Mouse (Mus musculus) spleen, embryonic (tissue): ENCODE measurements around the gene 4930453N24Rik.

Source experiments
- CTCF ChIA-PET: fragments of 350-600 bp; sonication (Branson Sonifier 250); formaldehyde crosslinking; loops from one replicate; lab custom pipeline; 2022; lab: Charles Lee

4930453N24Rik gene

DNA sequence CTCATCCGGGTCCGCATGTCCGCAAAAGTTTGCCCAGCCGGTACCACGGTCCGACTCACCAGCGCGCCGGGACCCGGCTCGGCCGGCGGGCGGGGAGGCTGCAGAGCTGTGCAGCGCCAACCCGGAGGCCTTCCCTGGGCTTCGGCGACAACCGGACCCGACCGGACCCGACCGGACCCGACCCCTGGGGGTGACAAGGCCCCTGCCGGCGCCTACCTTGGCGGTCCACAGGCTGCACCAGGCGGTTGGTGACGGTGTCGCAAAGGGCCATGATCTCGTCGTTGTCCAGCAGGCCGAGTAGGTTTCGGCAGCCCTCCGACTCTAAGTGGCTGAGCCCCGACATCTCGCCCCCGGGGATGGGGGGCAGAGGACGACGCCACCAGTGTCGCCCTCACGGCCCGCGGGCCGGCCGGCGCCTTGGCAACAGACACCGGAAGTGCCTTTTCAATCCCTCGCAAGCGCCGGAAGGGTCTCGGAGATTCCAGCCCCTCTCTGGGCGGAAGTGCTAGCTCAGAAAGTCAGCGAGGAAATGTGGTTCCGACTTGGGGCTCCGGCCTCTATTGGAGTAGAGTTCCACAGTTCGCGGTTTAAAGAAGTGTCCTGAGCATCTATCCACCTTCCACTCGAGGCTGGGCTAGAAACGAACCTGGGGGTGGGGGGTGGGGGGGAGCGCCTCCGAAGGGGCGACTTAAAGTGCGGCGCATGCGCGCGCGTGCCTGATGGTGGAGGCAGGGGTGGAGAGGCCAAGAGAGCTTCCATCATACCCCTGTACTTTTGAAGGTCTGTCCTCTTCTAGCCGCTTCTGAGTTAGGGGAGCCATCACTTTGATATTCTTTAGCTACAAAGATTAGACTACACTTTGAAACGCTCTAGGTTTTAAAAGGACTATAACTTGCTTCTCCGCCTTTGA lies at the start of gene 4930453N24Rik:
Gene 4930453N24Rik (minus strand): TSS at position 641 of the 910 bp plus-strand sequence.
- CTCF ChIA-PET: interaction anchor here (0.5 kb wide), 1 partner anchor 18 kb away, joined by 8 read pairs; no protein-coding TSS in a partner anchor

DNA sequence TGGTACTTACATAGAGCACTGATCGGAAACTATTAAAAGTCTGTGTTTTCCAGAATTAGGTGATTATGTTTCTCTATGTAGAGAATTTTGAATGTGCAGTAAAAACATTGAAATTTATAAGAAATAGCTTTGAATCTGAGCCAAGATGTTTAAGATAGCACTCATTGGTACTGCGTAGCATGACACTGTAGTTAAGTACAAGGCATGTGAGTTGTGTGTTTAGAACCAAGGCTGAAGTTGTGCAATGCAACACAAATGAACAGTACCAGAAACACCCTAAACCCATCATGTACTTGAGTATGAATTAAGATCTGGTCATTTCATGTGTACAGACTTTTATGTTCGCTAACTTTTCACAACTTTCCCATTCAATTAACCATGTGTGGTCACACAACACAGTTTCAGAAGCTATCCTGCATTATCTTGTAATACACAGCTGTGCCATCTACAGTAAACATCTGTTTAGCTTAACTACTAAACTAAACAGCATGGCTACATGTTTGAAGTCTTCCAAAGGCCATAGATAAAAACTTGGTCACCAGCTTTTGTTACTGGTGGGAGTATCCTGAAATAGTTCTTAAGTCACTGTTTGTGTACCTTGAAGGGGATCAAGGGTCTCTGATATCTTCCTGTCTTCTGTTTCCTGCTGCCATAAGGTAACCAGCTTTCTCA lies 46.3 kb upstream of the 4930453N24Rik start:
- CTCF ChIA-PET: no interaction called here

DNA sequence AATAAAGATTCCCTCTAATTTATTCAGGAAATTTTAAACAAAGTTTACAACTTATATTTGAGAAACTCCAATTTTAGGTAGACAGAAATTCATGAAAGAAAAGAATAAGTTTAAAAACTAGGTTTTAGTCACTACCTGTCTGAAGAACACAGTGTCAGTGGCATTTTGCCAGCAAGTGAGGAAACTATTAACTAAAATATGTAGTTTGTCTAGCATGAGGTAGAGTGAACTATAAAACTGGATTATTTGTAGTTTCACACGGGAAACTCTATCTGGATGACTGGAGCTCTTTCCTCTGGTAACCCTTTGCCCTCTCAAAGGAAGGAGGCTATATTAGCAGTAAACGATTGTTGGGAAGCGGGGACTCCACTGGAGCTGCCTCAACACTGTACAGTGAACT lies 32.1 kb upstream of the 4930453N24Rik start:
- CTCF ChIA-PET: interaction anchor here (0.8 kb wide), 1 partner anchor 11 kb away, joined by 3 read pairs; no protein-coding TSS in a partner anchor

DNA sequence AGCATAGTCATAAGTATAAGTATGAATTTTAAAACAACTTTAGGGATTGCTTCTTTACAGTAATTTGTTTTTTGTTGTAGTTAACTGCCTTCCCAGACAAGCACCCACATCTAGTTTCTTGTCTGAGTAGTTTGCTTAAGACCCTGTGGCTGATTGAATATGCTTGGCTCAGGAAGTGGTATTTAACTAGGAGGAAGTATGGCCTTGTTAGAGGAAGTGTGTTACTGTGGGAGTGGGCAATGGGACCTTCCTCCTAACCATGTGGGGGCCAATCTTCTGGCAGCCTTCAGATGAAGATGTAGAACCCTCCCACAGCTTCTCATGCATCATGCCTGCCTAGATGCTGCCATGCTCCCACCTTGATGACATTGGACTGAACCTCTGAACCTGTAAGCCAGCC lies 30.7 kb upstream of the 4930453N24Rik start:
- CTCF ChIA-PET: no interaction called here

DNA sequence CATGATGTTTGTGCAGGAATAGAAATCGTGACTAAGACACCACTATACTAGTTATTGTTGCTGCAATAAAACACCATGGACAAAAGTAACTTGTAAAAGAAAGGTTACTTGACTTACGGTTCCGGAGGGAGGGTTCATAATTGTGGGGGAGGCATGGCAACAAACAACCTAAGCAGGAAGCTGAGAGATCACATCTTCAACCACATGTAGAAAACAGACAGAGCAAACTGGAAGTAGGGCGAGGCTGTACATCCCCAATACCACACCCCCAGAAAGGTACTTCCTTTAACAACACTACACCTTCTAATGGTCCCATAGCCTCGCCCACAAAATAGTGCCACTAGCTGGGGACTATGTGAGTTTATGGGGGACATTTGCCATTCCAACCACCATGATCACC lies 29.4 kb upstream of the 4930453N24Rik start:
- CTCF ChIA-PET: interaction anchor here (0.6 kb wide), 2 partner anchors 32 to 412 kb away, joined by 4 to 9 read pairs; no protein-coding TSS in a partner anchor

DNA sequence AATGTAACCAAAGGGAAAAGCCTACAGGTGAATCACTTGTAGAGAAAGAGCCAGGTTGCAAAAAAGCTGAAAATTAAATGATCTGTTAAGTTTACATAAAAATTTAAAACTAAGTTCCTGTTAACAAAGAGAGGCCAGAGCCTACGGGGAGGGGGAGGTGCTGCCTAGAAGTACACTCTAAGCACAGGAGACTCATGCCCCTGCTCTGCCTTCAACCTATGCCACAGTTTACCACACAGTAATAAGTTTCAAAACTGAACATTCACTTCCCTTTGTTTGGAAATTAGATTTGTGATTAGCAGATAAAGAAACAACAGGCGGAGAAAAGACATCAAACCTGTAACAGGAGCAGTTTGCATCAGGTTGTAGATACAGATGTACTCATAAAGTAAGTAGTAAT lies 23.8 kb upstream of the 4930453N24Rik start:
- CTCF ChIA-PET: no interaction called here

DNA sequence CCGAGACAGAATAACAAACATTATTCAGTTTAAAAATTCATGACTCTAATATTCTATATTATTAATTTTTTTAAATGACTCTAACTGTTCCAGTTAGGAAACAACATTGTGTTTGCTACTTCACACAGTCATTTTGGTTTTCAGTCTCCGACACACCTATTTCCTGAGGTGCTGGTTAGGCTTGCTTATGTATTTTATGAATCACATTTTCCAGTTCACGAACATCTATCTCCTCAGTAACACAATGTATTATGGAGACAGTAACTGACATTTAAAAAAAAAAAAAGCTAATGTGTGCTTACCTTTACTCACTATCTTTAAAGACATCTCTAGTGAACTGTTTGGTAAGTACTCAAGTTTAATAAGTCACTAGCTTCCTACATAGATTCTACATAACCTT lies 18.7 kb upstream of the 4930453N24Rik start:
- CTCF ChIA-PET: interaction anchor here (0.6 kb wide), 1 partner anchor 74 kb away, joined by 5 read pairs; no protein-coding TSS in a partner anchor

DNA sequence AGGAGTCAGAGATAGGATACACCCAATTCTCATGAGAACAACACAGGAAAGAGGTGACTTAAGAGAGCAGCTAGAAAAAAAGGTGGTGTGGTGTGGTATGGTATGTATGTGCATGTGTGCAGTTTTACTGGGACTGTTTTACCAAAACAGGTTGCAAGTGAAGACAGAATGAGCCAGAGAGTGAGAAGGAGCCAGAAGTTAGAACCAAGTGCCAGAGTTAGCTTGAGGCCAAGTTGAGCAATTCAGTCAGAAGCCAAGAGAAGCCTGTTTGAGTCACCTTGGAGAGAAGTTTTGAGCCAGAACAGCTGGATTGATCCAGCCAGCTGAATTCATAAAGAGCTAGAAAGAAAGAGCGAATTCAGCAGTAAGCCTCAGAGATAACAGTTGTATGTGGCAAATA lies 4.6 kb upstream of the 4930453N24Rik start:
- CTCF ChIA-PET: no interaction called here

DNA sequence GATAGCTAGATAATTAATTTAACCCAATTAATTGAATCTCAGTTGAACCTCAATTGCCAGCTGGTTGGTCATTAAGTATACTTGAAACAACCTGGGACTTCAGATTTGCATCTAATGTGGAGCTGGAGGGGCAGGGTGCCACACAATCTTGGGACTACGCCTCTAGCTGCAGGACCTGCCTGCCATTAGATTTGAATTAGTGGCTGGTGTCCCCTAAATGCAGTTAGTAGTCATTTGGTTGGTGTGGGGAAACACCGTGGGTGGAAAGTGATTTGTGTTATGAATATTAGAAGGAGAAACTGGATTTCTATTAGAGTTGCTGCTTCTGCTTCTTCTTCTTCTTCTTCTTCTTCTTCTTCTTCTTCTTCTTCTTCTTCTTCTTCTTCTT lies 464 bp upstream of the 4930453N24Rik start:
- CTCF ChIA-PET: interaction anchor here (0.5 kb wide), 1 partner anchor 19 kb away, joined by 8 read pairs; no protein-coding TSS in a partner anchor

DNA sequence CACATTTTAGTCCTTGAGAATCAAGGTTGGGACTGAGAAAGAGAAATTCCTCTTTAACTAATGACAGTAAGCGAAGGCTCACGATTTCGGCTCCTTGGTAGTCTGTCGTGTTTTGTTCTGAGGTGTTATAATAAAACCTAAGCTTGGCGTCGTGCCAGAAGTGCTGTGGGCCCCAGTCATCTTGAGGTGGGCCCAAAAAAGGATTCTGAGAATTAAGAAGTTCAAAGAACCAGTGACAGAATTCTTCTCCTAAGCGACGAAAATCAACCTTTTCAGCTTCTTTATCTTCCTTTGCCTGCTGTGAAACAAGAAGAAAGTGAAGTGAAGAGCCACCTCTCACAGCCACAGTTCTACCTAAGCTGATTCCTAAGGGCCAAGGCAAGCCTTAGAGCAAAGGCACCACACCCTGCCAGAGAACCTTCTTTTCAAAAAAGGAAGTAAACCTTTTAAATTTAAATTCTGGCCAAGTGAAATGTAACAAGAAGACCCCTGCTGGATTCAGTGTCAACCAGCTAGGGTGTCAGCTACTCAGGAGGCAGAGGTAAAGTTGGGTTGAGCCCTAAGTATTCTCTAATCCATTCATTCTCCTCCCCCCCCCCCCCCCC lies 4.2 kb downstream of the 4930453N24Rik start:
- CTCF ChIA-PET: no interaction called here

DNA sequence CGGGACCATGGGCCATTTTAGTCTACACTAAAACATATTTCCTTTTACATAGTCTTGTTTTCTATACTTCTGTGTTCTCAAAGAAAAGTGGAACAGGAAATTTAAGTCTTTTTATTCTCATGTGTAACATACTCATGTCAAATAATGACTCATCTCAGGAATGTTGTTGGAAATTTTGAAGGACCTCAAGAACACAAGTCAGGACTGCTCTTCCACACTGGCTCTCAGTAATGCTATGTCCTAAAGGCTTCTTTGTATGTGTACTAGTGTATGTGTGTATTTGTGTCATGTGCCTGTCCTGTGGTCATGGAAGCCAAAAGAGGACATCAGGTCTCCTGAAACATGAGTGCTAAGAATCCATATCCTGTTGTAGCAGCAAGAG lies 11.7 kb downstream of the 4930453N24Rik start:
- CTCF ChIA-PET: no interaction called here

DNA sequence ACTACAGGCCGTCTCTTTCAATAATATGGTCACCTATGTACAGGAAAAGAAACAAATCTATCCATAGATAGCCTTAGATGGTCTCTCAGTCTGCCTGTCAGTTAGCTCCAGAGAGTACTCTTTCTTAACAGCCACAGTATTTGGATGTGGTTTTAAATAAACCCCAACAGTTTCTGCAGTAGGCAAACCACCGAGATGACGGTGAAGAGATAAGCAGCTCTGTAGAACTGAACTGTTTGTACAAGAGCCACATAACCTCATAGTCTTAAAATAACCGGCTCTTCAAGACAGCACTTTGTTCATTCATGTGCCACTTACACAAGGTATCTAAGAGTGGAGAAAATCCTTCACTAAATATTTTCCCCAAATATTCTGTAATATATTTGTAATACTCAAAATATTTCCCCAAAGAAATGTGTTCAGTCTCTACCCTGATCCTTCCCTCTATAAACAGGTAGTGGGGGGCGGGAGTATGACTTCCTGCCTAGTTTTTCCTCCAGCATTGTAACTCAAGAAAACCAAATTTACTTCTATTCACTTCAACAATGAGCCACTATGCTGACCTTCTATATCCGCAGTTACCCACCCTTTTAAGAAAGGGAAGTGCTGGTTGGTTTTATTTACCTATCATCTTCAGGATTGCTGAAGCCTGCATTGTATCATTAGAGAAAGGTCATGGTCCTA lies 12.3 kb downstream of the 4930453N24Rik start:
- CTCF ChIA-PET: no interaction called here

DNA sequence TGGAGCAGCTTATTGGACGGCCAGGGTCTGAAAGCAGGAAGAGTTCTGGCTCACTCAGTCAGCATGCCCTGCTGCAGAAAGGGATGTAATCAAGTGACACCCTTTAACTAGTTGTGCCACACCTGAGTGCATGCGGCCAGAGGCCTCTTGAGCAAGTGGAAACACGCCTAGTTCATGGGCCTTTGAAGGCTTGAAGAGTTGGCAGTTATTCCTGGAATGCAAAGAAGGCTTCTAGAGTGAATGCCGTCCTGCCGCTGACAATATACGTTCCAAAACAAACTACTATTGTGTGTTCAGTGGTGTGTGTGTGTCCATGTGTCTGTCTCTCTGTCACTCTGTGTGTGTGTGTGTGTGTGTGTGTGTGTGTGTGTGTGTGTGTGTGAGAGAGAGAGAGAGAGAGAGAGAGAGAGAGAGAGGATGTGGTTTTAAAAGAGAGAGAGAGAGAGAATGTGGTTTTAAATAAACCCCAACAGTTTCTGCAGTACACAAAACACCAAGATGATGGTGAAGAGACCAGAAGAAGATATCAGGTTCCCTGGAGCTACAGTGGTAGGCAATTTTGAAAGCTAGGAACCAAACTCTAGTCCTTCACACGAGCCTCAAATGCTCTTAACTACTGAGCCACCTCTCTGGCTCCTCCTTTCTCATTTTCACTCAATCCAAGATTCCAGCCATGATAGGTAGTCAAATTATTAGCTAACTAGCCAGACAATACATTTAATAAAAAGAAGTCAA lies 13.1 kb downstream of the 4930453N24Rik start:
- CTCF ChIA-PET: interaction anchor here (0.7 kb wide), 1 partner anchor 10 kb away, joined by 3 read pairs; no protein-coding TSS in a partner anchor

DNA sequence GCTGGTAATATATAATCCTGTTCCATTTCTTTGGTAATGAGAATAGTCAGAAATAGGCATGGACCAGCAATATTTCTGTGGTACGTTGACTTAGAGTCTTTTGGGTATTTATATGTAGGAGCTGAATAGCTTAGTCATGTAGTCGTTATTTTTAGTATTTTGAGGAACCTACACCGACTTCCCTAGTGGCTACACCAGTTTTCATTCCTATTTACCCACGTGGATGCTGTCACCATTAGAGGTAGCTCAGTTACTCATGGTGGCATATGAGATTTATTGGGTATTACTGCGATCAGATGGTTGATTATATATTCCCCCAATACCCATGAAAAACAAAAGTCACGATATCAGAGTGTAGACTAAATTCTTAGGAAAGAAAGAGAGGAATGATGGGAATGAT lies 14.6 kb downstream of the 4930453N24Rik start:
- CTCF ChIA-PET: no interaction called here

DNA sequence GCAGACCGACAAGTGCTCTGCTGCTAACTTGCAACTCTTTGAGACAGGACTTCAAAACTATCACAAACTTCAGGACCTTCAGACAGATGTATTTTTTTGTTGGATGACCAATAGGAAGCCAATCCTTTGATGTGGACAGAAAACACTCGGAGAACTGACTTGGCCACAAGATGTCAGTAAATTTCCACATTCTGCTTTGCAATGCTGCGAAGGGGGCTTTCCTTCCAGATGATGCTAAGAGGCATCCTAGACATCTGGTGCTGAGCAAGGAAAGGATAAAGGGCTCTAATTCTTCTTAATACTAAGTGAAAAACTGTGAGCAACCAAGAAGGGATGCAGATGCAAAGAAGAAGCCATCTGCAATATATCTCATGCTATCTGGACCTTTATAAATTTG lies 16.2 kb downstream of the 4930453N24Rik start:
- CTCF ChIA-PET: no interaction called here

DNA sequence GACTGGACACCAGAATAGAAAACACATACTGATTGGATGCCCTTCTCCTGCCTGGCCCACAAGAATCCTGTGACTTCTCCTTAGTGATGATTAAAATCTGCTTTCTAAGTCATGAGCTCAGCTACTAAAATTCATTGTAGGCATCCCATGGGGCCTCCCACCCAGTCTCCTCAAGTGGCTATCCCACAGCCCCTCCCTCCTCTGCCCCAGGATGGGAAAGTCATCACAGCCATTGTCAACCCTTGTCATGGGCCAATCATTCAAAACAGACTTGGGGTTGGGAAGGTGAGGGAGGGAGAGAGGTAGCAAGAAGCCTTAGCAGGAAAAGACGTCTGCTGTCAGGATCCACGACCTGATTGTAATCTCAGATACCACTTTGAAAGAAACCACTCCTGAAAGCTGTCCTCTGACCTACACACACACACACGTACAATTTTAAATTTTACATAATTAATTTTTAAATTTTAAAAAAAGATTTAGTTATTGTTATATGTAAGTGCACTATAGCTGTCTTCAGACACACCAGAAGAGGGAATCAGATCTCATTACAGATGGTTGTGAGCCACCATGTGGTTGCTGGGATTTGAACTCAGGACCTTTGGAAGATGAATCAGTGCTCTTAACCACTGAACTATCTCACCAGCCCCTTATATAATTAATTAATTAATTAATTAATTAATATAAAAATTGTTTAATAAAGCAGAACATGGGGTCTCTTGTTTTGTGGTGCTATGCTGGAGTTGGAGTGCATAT lies 16.8 kb downstream of the 4930453N24Rik start:
- CTCF ChIA-PET: no interaction called here

DNA sequence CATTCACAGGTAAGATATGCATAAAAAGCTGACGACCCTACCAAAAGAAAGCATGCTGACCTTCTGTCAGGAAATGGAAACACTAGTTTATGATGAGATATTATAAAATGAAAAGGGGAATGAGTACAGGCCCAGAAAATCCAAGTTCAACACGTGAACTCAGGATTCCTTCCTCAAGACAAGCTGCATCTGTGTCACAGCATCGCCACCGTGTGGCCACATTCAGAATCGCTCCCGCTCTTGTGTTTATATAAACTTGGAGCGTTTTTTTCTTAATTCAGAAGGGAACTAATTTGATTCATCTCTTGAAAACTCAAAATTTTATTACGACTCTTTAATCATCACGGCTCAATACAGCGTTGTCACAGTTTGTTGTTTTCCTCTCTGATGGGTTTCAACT lies 22.7 kb downstream of the 4930453N24Rik start:
- CTCF ChIA-PET: interaction anchor here (0.5 kb wide), 1 partner anchor 9 kb away, joined by 3 read pairs; no protein-coding TSS in a partner anchor

DNA sequence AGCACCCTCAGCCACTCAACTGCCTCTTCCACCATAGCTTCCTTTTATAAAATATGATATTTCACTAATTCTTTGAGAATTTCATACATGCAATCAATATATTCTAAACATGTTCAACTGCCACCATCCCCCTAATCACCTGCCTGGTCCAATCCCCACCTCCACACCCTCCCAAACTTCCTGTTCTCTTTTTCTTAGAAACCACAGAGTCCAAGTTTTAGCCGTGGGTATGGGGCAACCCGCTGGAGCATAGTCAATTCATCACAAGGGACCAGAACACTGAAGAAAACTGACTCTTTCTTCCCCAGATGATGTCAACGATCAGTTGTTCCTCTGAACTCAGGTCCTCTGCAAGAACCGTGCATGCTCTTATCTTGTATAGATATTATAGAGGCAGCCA lies 25.9 kb downstream of the 4930453N24Rik start:
- CTCF ChIA-PET: no interaction called here

DNA sequence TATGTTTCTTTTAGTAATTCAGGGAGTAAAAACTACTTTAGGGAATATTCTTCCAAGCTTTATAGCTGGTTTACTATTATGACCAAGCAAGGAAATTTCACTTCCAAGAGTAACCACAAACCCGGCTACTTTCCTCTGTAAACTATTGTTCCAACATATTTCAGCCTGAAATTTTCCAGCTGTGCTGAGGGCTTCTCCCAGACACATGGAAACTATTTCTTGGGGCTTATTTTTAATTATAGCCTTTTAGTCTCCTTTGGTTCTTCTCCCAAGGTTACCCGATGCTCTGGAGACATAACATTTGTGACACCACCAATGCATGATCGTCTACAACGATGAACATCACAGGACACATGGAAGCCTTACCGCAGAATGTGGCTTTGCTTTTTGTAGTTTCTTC lies 33.7 kb downstream of the 4930453N24Rik start:
- CTCF ChIA-PET: no interaction called here
